Mouse (Mus musculus) skeletal muscle tissue, adult 2 months (tissue): ENCODE measurements around the gene Zfyve9.
"Not testable (repeated sequence)": the region's sequence is repeated elsewhere in the genome, so short reads cannot be mapped to it uniquely, and the experiment has no call there.

ENCODE experiments used
- DNase-seq: peaks from one replicate; pipeline ENCODE4 v3.0.0-alpha.2; 2012; ENCODE audit warnings: low read depth, low spot score

Gene Zfyve9

GRCm38 (mm10) chr4:108724102-108724501 is 56.5 kb downstream of the Zfyve9 start:
- DNase-seq = no peak

DNA sequence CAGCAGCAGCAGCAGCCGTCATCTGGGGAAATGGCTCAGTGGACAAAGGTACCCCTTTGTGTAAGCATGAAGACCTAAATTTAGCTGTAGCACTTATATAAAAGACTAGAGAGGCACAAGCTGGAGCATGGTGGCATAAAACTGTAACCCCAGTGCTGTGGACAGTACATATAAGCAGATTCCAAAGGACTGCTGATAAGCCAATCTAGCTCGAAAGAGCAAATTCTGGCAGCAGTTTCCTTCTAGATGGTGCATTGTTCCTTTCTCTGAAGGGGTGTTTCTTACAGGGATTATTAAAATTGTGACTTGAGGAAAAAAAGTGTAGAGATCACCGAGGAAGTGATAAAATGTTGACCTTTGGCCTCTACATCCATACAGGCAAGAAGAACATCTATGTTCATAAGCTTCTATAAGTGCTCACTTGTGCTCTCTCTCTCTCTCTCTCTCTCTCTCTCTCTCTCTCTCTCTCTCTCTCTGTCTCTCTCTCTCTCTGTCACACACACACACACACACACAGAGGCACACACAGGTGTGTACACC is 59.3 kb downstream of the Zfyve9 start:
- DNase-seq = no peak

- DNase-seq = no peak
Observed at GRCm38 (mm10) chr4:108719349-108719748, 61.2 kb downstream of the Zfyve9 start, which contains the start of gene 3110021N24Rik. TSS of gene 3110021N24Rik (plus strand) at chr4:108719649.

- peak; percentile 19 for DNase-seq
Observed at GRCm38 (mm10) chr4:108708209-108708608, 72.4 kb downstream of the Zfyve9 start.

- peak; percentile 43 for DNase-seq
Observed at GRCm38 (mm10) chr4:108696934-108697333, 83.7 kb downstream of the Zfyve9 start.

GRCm38 (mm10) chr4:108691469-108691868 is 89.1 kb downstream of the Zfyve9 start:
- DNase-seq = no peak

GRCm38 (mm10) chr4:108690479-108690878 is 90.1 kb downstream of the Zfyve9 start:
- no peak for DNase-seq

- DNase-seq = not testable (repeated sequence)
Observed at GRCm38 (mm10) chr4:108687098-108687497, 93.5 kb downstream of the Zfyve9 start.

DNA sequence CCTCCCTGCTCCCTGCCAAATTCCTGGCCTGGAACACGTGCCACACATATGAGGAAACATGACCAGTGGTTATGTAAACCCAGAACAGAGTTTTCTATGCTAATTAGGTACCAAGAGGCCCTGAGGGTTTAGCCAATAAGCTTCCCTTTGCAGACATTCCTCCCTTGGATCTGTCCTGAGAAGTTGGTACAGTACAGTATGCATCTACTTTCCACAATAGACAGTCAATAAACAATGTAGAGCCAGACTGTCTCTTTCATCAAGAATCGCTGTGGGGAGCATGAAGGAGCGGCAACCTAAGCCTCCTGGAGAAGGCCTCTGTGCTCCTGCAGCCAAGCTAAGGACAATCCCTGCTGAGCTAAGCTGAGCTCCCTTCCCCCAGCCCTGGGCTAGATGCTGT is 94.4 kb downstream of the Zfyve9 start:
- DNase-seq = no peak

DNA sequence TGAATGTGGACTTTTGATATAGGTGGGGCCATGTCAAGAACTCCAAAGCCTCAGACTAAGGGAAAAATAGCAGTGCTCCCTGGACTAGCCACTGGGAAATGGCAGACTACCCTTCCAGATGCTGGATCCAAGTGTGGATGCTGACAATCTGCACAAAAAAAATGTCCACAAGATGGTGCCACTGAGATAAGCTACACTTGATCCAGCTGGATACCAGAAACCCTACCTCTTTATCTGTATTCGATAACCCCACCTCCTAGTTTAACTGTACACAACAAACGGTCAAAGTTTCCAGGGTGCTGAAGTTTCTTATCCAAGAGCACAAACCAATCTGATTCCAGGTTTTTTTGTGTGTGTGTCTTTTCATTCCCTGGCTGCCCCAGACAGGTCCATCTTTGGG is 116.2 kb downstream of the Zfyve9 start:
- DNase-seq = no peak

DNA sequence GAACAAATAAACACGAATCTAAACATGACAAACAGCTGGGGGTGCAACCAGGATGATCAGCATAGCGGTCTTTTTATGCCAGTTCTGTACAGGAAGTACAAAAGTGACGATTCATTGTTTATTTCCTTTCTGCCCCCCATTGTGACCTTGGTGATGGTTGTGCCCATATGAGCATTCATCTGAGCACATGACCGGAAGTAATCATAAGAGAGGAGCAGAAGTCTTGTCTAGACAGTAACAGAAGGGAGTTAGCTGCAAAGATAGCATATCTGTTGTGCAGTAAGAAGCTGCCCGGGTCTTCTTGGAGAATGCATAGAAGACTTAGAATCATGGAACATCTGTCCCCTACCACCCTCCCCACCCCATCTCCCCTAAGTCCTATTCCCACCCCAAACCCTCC is 141.8 kb downstream of the Zfyve9 start:
- no peak for DNase-seq

DNA sequence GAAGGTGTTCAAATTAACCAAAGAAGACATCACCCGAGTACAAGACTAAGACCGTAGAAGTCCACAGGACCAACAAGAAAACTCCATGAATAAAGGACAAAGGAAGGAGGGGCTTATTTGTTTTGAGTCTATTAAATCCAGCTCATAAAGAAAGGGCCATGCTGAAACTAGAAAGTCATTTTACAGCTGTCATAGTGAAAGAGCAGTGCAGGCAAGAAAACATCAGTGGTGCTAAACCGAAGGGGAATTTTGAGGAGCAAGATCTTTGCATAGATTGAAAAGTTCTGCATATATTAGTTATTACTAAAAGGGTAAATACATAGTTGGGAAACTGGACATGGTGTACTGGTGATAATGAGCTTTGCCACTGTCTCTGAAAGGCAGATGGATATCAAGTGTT is 142.9 kb downstream of the Zfyve9 start:
- DNase-seq = no peak

- DNase-seq = no peak
Observed at GRCm38 (mm10) chr4:108635101-108635500, 145.5 kb downstream of the Zfyve9 start.

DNA sequence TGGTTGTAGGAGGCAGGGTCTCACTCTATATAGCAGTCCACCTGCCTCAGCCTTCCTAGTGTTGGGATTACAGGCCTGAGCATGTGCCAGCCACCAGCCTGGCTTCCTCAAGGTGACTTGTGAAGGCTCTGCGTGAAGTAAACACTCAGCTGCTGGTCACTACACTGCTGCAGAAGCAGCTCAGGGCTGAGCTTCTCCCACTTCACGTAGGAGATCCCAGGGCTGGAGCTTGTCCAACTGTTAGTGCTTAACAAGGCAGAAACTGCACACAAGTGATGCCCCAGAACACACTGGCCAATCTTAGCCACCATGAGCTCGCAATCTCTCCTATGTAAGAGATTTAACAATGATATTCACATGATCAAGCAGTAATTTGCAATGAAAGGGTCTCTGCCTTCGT is 145.9 kb downstream of the Zfyve9 start:
- no peak for DNase-seq

- no peak for DNase-seq
Observed at GRCm38 (mm10) chr4:108633703-108634102, 146.9 kb downstream of the Zfyve9 start.

- DNase-seq = no peak
Observed at GRCm38 (mm10) chr4:108631616-108632015, 149.0 kb downstream of the Zfyve9 start.

DNA sequence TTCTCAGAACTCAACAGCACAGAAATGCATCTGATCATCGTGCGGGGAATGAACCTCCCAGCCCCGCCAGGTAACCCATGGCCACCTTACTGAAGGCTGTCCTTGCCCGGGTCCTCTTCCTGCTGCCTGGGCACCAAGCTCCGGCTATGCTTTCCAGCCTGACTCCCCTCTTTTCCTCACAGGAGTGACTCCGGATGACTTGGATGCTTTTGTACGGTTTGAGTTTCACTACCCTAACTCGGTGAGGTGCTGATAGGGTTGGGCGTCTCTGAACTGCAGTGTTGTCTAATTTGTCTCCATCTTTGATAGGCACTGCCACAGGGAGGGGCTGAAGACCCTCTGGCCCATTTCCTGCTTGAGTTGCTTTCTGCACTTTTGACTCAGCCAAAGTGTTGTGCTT is 150.5 kb downstream of the Zfyve9 start:
- DNase-seq = no peak

DNA sequence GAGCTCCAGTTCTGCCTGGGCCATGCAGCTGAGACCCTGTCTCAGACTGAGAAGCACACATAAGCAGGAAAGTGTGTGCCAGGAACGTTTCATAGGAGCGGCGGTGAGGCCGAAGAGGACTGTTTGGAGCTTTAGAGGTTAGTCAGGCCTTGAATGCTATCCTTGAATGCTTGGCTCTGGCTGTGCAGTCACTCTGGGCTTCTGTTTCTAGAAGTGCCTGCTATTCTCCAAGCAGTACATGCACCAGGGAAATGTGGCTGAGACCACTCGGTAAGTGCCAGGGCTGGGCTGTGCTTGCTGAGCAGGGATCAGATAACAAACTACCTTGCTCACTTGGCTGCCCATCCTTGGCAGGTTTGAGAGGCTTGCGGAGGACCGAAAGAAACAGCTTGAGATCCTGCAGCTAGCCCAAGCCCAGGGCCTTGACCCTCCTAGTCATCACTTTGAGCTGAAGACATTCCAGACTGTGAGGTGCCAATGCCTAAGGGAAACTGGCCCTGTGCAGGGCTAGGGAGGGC is 151.2 kb downstream of the Zfyve9 start:
- peak; percentile 28 for DNase-seq

- DNase-seq = no peak
Observed at GRCm38 (mm10) chr4:108627066-108627465, 153.5 kb downstream of the Zfyve9 start.

DNA sequence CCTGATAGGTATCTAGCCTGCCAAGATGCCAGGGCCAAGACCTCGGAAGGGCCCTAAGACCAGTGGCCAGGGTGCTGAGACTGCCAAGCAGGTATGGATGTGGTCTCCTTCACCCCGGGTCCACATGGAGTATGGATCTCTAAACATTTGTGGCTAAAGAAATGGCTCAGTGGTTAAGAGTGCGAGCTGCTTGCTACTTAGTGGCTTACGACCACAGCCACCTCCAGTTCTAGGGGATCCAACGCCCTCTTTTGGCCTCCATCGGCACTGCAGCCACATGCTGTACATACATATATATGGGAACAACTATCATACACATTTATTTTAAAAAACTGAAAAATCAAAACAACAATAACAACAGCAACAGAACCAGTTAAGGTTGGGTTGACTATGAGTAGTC is 159.1 kb downstream of the Zfyve9 start:
- no peak for DNase-seq

GRCm38 (mm10) chr4:108620536-108620935 is 160.1 kb downstream of the Zfyve9 start:
- DNase-seq = no peak

- peak; percentile 88 for DNase-seq
Observed at GRCm38 (mm10) chr4:108619587-108620341, 160.8 kb downstream of the Zfyve9 start, which contains the start of gene Cc2d1b. TSS of gene Cc2d1b (plus strand) at chr4:108619940.

DNA sequence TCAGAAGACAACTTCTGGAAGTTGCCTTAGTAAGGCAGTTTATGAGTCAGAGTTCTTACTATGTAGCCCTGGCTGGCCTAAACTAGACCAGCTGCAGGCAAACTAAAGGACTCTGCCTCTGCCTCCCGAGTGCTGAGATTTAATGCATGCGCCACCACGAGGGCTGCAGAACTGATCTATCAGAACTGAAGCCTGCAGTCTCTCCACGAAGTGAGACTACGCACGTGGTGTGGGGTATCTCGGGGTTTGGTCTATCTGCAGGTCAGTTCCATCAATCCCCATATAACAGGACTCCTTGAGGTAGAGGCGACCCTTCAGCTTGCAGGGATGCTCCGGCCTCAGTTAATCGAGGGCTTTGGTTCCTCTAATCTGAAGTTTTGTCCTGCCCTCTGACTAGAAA is 161.4 kb downstream of the Zfyve9 start:
- no peak for DNase-seq
